Mouse (Mus musculus) C2C12 (cell line): ENCODE data around the gene Rccd1.

ENCODE experiments used
- CEBPB ChIP-seq: IDR thresholded peaks from one replicate; pipeline ENCODE4 v1.6.1; 2011; ENCODE audit warnings: low read depth, mild to moderate bottlenecking, control low read depth, moderate library complexity
- CTCF ChIP-seq: IDR thresholded peaks from one replicate; pipeline ENCODE4 v1.5.1; 2011; ENCODE audit not compliant: control insufficient read depth, insufficient read depth, insufficient read length
- MYOD1 ChIP-seq: IDR thresholded peaks from one replicate; pipeline ENCODE4 v1.6.1; 2011; ENCODE audit warnings: low read depth; ENCODE audit not compliant: control insufficient read depth, insufficient read length
- MYOG ChIP-seq: IDR thresholded peaks from one replicate; pipeline ENCODE4 v1.6.1; 2011; ENCODE audit not compliant: control insufficient read depth, insufficient read length; ENCODE audit errors: extremely low read depth
- USF1 ChIP-seq: IDR thresholded peaks from one replicate; pipeline ENCODE4 v1.6.1; 2011; ENCODE audit warnings: low read depth, mild to moderate bottlenecking, control low read depth, moderate library complexity

DNA sequence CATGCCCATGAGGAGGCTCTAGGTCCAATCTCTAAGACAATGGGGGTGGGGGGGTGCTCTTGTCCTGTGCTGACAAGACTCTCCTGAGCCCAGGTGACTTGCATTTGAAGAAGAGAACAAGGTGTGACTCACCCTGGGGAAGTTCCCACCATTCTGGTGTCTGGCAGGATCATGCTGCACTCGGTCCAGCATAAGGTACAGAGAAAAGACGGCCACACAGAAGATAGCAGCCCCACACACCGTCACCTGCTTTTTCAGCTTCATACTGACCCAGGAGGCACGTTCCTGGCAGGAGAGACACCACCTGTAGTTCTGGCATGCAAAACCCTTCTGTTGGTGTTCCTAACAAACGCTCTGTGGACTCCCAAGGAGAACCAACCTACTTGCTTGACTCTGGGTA lies 45.2 kb upstream of the Rccd1 start:
- TF ChIP-seq MYOG (no peak), CTCF (no peak), USF1 (no peak), MYOD1 (no peak), CEBPB (no peak)
